Mouse (Mus musculus): ENCODE results near the gene Arid5b.
"Not testable (repeated sequence)": the region's sequence is repeated elsewhere in the genome, so short reads cannot be mapped to it uniquely, and the experiment has no call there.

Gene Arid5b

DNA sequence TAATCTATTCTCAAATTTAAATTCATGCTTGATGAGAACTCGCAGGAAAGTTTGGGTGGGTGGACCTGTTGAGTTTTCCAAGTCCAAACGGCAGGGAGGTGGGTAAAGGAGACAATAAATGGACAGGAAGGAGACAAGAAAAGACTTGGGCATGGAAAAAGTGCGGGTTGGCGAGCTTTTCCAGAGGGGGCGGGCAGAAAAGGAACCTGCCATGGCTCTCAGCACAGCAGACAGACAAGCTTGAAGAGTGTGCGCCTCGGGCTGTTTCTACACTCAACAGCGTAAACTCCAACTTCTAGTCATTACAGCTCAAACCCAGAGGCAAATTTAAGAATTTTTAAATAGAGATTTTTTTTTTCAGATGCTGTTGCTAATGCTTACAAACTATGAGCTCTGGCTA lies 168.4 kb downstream of the Arid5b start:
- DNase-seq (ENCODE audit: low spot score in 2 of 2) = no peak

DNA sequence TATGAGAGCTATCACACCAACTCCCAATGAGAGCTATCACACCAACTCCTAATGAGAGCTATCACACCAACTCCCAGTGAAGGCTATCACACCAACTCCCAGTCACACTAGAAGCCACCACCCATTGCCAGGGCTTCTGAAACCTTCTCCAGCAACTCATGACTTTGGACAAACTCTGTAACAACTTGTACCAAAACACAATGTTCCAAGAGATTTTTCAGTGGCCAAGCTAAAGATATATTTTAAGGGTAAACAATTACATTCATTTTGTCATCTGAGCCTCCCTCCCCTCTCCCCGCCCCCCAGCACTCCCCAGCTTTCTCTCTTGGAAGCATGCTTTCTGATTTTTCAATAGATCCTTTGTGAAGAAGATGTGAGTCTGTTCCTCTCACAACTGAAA lies 168.9 kb downstream of the Arid5b start:
- no peak for DNase-seq (ENCODE audit: low spot score in 2 of 2)

DNA sequence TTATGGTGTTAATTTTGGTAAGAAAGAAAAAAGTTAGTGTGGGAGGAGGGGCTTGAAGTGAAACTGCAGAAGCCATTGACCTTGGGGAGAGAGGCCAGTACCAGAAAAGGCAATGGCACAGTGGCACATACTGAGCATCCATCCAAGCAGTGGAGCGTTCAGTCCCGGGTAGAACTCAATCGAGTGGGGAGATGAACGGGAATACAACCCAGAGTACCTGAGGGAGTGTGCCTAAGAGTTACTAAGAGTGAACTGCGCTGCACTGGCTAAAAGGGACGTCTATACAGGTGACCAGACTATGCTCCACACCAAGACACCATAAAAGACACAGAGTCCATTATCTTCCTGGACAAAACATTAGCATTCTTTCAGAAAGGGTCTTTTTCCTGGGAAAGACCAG lies 170.8 kb downstream of the Arid5b start:
- DNase-seq (ENCODE audit: low spot score in 2 of 2) = no peak

DNA sequence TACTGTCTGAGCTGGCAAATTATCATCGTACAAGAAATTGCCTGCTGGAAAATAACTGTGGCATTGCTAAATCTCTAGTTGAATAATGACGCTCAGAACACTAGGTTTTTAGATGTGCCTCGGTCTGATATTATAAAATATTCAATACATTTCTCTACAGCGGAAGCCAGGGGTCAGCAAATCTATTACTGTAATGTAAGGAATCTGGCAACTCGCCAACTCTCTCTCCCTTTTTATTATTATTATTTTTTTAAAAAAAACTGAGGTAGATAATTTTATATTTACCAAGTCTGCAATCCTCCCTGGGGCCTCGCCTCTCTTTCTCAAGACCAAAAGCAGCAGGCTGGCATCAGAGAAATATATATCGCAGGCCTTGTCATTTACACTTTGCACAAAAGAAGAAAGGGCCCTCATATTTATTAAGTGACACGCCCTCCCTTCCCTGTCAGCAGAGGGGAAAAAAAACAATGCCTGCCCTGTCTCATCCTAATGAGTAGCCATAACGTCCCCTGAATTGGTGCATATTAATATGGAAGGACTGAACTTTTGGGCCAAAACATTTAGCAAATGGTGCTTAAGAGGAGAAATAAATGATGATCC lies 172.1 kb downstream of the Arid5b start:
- no peak for DNase-seq (ENCODE audit: low spot score in 2 of 2)

DNA sequence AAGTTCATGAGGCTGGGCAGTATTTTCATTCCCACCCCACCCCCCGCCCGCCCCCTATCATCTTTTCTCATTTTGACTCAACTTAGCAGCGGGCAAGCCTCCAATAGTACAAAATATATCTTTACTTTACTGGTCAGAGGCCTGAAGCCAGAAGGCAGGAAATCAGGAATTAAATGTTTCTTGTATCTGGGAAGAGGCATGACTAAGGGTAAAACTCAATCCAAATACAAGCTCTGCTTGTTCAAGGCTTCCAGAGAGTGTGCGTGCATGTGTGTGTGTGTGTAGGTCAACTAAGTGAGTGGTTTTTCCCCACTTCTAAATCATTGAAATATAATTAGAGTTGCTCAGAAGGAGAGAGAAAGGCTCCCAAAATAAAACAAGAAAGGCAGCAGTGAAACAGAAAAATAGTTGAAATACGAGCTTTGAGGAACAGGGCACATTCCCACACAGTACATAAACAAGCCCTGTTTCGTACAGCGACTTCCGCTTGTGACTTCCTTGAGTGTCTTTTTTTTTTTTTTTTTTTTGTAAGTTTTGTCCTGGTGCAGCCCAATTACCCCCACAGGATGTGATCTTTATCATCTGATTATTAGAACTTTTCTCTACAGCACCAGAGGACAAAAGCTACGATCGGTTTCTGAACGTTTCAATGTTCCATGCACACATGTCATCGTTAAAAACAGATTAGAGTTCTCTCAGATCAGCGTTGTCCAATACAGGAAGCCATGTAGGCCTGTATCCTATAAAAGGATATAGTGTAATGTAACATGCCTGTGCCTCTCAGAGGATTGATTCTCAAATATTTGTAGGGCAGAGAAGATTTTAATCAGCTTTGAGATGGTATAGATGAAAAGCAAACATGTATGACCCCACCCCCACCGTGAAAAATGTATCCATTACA lies 173.4 kb downstream of the Arid5b start:
- DNase-seq (ENCODE audit: low spot score in 2 of 2) = no peak

DNA sequence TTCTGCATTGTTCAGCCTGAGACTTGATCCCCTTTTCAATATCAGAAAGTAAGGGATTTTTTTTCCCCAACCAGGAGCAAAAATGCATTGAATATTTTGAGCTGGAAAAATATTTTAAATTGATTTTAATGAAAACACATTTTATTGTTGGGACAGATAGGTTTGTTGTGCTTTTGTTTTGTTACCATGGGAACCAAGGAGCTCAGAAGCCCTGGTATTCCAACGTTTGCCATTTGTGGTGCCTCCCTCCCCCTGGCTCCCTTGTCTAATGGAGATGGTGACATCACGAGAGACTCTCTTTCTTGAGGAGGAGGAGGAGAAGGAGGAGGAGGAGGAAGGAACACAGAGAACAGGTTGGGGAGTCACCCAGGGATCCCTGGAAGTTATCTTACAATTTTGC lies 174.1 kb downstream of the Arid5b start:
- no peak for DNase-seq (ENCODE audit: low spot score in 2 of 2)

DNA sequence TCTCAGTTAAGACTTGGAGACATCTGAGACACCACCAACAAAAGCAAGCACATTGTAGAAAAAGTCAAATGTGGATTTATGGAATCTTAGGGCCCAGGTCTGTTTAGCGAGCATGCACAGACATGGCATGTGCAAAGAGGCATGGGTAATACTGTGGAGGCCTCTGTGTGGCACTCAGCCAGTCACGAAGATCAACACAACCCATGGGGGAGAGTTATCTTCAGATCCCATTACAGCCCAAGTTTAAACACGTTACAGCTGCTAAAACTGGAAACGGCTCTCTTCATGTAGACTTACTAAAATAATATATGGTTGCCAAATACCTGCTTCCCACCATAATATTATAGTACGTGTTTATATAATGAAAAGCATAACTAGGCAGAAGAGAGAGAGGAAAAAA lies 174.6 kb downstream of the Arid5b start:
- DNase-seq (ENCODE audit: low spot score in 2 of 2) = no peak

DNA sequence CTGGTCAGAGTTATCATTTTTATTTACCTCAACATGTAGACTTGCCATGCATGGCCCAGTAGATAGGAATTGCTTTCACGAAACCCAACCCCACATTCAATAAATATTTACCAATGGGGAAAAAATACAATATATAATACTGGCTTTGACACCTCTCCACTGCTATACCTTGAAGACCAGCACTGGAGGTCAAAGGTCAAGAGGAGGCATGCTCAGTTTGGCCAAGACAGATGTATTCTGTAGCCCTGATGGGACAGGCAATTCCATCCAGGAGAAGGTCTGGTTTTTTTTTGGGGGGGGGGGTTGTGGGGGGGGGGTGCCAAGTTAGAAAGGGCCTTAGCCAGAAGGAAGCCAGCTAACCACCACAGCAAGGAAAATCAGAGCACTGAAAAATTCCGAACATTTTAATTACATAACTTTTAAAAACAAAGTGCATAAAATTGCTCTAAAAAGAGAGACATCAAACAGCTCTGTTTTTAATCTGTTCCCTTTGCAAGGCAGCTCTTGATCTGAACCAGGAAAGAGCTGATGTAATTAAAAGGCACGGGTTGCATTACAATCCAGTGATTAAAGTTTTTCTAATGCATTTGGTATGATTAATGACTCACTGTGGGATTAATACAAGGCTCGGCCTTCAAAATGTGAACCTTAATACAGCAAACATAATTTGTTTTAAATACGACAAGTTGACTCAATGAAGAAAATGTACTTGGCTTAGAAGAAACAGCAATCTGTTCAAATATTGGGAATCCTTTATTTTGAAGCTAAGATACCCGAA lies 175.3 kb downstream of the Arid5b start:
- DNase-seq (ENCODE audit: low spot score in 2 of 2) = no peak

DNA sequence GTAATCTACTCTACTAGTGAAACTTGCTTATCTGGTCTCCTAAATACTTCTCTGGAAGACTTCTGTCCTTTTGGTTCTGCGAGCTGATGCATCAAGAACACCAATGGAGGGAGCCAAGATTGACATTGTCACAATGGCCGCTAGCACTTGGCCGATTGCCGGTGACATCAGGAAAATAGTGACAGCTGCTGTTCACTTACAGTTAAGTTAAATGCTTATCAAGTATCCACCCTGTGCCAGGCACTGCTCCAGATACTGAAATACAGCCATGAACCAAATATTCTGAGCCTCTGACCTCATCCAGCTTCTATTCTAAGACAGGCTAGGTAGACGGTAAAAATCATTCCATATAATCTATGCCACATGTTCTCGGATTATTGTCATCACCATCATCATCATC lies 176.0 kb downstream of the Arid5b start:
- no peak for DNase-seq (ENCODE audit: low spot score in 2 of 2)

DNA sequence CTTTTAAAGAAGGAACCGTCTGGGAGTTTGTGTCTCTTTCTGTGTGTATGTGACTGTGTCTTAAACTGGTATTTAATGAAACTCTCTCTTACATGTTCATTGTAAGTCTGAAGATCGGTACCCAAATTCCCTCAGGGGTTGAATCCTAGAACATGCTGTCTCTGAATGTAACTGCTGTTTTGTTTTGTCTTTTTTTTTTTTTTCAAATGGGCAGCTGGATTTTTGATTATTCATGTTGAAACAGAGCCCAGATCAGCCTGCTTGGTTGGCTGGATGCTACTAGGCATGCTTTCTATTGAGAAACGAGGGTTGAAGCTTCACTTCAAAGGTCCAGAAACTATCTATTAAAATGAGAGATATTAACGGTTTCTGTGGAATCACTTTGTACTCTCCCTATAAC lies 177.3 kb downstream of the Arid5b start:
- no peak for DNase-seq (ENCODE audit: low spot score in 2 of 2)

DNA sequence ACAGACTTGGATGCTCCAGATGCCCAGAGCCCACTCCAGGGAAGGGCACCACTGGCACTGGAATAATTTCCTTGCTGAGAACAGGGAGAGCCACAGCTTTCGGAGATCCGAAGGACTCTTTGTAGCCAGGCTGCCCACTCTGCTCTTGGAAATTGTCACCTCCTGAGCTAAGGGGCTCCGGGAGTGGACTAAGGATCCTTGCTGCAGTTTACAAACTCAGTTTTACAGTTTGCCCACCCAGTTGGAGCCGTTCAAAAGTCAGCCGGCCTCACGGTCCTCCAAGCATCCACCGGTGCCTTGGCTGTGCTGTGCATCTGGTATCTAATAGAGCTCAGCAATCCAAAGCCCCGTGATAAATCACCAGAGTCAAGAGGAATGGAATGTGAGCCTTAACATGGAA lies 178.0 kb downstream of the Arid5b start:
- no peak for DNase-seq (ENCODE audit: low spot score in 2 of 2)

DNA sequence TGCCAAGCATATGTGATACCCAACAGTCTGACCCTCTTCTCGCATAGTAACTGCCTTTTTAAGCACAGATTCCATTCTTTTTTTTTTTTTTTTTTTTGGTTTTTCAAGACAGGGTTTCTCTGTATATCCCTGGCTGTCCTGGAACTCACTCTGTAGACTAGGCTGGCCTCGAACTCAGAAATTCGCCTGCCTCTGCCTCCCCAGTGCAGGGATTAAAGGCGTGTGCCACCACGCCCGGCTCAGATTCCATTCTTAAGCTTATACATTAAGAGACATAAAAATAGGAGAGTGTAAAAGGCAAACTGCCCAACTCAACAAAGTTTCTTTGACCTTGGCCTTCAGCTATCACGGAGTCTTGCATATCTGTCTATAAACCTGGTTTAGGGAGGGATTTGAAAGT lies 178.7 kb downstream of the Arid5b start:
- DNase-seq (ENCODE audit: low spot score in 2 of 2) = not testable (repeated sequence)

DNA sequence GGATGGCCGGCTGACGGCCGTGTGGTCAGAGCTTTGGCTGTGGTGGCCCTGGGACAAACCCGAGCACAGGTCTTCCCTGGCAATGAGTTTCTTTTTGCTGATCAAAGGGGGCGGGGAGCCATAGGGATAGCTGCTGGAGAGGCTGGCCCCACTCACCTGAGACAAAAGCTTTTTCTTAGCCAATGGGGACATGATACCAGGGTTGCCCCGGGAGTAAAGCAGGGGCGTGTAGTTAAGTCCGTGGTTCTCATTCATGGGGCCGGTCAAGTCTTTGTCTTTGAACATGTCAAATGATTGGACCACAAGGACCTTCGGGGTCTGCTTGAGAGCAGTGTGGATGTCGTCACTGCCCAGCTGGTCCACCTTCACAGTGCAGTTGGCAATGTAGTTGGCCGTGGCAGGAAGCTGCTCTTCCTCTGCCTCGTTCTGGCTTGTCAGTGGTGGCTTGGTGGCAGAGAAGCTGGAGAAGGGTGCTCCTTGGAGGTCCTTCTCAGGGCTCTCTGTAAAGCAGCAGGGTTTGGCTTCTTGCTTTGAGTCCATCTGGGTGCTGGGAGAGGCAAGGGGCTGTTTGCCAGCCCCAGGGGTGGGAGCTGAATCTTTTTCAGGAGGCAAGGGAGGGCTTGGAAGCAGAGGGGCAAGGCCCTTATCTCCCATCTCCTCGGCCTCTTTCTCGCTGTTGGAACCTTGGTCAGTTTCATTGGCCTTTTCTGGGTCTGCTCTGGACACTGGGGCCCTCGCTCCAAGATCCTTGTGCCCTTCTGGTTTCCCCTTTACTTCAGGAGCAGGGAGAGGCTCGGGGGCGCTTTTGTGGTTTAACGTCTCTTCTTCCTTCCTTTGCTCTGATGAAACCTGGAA lies 180.5 kb downstream of the Arid5b start:
- DNase-seq (ENCODE audit: low spot score in 2 of 2) = no peak

DNA sequence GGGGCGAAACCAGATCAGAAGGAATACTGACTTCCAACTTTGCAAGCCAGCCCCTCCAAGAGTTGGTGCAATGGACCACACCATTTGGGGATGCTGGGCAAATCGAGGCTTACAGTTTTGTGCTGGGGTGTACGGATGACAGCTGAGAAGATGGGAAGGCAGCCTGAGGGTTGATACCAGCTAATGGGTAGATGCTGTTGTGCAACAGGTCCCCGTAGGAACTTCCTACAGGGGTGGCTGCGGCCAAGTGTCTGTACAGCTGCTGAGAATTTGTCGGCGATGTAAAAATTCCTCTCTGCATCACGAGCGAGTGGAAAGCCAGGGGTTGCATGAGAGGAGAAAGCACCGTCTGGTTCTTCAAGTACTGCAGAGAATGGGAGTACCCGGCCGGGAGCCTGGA lies 182.1 kb downstream of the Arid5b start:
- no peak for DNase-seq (ENCODE audit: low spot score in 2 of 2)

DNA sequence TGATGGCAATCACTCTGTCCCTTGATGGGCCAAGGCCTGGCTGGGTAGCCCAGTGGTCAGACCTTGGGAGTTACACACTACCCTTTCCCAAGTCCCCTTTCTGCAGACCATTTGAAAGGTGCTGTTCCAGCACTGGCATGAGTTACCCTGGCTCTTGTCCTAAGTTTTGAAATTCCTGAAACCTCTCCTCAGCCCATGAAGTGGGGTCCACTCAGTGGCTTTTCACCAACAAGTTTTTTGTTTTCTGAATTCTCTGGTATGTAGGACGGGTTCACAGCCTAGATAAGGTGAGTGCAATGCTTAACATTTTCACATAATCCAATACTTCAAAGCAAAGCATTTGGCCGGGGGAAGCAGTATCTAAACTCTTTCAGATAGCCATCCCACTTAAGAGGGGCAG lies 183.4 kb downstream of the Arid5b start:
- DNase-seq (ENCODE audit: low spot score in 2 of 2) = no peak

DNA sequence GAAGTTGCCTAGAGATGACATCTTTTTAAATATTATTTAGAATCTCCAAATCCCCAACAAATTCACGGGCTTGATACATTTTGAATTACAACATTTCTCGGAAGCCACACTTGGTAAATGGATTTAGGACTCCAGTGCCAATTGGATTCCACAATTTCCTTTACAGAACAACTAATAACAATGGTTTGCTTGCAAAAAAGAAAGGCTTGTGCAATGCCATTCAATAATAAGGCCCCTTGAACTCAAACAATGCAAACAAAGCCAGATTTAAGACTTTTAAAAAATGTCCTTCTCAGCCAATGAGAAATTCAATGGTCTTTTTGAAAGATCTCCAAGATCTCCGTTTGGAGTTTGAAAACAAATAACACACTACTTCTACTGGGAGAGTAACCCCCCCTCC lies 185.0 kb downstream of the Arid5b start:
- no peak for DNase-seq (ENCODE audit: low spot score in 2 of 2)

DNA sequence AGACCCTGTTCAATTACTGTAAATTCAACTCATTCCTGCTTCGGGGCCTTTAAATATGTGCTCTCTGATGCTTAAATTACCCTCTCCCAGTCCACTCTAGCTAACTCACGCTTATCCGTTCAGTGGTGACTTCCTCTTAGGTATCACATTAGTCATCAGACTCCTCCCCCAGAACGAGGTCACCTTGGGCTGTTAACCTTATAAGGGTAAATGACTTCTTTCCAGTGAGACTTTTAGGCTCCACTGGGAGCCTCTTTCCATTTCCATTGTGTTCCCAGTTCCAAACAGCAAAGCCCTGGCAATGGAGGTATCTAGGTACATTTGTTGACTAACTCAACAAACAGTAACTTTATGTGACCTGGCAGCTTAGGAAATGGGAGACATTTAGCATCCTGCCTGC lies 186.7 kb downstream of the Arid5b start:
- no peak for DNase-seq (ENCODE audit: low spot score in 2 of 2)

DNA sequence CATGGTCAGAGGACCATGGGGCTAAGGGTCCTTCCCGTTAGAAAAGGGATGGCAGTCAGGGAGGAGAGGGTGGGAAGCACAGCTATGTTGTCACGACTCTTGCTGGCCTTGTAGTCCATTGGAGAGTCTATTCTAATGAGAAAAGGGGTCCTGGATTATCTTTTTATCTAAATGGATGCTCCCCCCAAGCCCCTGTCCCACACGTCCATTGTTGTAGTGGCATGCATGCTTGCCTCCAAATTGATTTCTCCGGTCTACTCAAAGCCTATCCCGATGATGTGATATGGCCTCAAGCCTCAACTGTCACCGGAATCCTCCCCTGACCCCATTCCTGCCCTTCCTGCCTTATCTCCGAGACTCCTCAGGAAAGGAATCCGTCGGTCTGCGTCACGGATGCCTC lies 187.5 kb downstream of the Arid5b start:
- DNase-seq (ENCODE audit: low spot score in 2 of 2) = no peak

DNA sequence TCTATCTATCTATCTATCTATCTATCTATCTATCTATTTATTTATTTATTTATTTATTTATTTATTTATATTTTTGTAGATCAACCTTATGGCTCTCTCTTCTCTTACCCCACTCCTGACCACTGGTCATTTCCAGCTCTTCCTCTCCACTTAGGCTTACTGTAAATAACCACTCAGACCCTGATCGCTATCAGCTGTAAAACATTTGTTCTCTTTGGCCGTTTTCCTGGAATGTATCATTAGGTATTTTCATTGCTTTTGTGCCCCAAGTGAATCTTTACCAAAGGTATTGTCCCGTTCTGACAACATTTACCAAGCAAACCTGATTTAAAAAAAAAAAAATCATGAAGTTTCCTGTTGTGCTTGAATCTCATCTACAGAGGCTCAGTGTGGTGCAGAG lies 188.0 kb downstream of the Arid5b start:
- no peak for DNase-seq (ENCODE audit: low spot score in 2 of 2)

DNA sequence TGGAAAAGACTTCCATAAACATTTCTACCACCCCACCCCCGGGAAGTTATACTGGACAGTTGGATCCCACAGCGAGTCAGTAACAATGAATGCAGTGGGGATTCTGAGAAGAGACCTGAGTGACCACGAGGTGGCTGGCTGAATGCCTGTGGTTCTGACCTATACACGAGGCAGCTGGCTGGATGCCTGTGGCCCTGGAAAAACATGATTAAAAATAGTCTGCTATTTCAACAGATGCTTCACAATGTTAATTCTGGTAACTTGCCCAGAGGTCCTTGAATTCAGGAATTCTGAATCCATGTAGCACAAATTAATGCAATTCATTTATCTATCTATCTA lies 188.4 kb downstream of the Arid5b start:
- DNase-seq (ENCODE audit: low spot score in 2 of 2) = no peak

DNA sequence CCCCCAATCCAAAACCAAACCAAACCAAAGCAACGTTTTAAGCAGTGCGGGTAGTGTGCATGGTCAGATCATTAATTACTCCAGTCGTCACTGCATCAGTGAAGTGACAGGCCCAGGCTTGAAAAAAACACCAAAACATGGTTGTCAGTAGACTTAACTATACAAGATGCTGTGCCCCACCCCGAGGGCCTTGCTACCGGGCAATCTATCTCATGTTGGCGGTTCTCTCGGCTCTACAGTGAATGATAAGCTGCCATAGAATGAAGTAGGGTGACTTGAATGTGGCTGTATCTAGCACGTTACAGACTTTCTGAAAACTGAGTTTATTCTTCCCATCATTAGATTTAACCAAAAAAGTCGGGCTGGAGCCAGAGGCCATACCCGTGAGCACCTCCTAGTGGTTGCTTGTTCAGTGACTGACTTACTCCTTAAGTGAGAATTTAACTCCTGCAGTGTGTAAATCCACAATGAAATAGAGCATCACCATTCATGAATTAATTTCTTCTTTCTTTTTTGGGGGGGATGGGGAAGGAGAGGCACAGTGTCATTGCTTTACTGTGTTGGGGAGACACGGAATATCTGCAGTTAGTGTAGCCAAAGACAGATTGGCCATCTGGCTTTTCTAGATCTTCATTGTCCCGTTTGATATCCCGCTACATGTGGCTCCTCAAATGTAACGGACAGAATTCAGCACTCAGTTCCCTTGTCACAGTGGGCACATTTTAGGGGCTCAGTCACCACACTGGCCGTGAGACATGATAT lies 188.9 kb downstream of the Arid5b start:
- DNase-seq (ENCODE audit: low spot score in 2 of 2) = no peak

Measured in spleen, postnatal 14 days (tissue).